Comparison of ENCODE assay signal across 8 mouse cellular contexts in genomic region chr10:22819239-22819870, GRCm38 (mm10). TPM values are rescaled to one million over a fixed set of nuclear protein-coding genes. Genes with fewer than 3 reads are reported as not detected.
A peak's percentile ranks its signal among the peaks of the same experiment; 100 is the strongest.
DNase-seq lines count a peak whose midpoint lies in the region; ATAC-seq and TF ChIP-seq lines count a peak whose summit lies in the region.

No protein-coding gene starts in this region.

- H3K9ac ChIP-seq in kidney, embryonic 16.5 days (replicated peaks; ENCODE audit: low read length): peak overlapping the region; percentile 96
- H3K9ac ChIP-seq in forebrain, postnatal 0 days: no peak overlapping the region
- no peak overlapping the region for H3K9ac ChIP-seq in limb, embryonic 15.5 days

- H3K4me2 ChIP-seq in kidney, embryonic 16.5 days (replicated peaks; ENCODE audit: low read depth, low read length): peak overlapping the region; percentile 53
- H3K4me2 ChIP-seq in forebrain, postnatal 0 days (ENCODE audit: low read depth): no peak overlapping the region
- H3K4me2 ChIP-seq in limb, embryonic 15.5 days: peak overlapping the region; percentile 22; the same call in 1 of the 2 replicates

- H3K27me3 ChIP-seq in kidney, embryonic 16.5 days (ENCODE audit: insufficient read depth, low read length): peaks cover 3% of the 10 kb centered on the region; the same call in 1 of the 2 replicates
- peaks cover 88% of the 10 kb centered on the region for H3K27me3 ChIP-seq in forebrain, postnatal 0 days (ENCODE audit: insufficient read depth, low read length)
- H3K27me3 ChIP-seq in limb, embryonic 15.5 days: peaks cover 88% of the 10 kb centered on the region
- H3K27me3 ChIP-seq in small intestine, adult 2 months (ENCODE audit: control insufficient read depth, insufficient read depth, low read length): peaks cover 37% of the 10 kb centered on the region

- H3K9me3 ChIP-seq in kidney, embryonic 16.5 days (ENCODE audit: low read length): no peaks in the 10 kb centered on the region
- no peaks in the 10 kb centered on the region for H3K9me3 ChIP-seq in forebrain, postnatal 0 days (ENCODE audit: low read length)
- H3K9me3 ChIP-seq in limb, embryonic 15.5 days: no peaks in the 10 kb centered on the region

- WGBS in kidney, embryonic 16.5 days: 2% methylated on average over 42 of the region's 42 CpGs
- WGBS in forebrain, postnatal 0 days: under 1% methylated on average over 42 of the region's 42 CpGs
- WGBS in limb, embryonic 15.5 days: 1% methylated on average over 42 of the region's 42 CpGs
- WGBS in small intestine, adult 2 months: 7% methylated on average over 42 of the region's 42 CpGs

- no peak for TF ChIP-seq POLR2A in small intestine, adult 2 months (IDR thresholded peaks at IDR 0.05; ENCODE audit: low read depth, low read length)

- TF ChIP-seq CTCF in forebrain, postnatal 0 days (IDR thresholded peaks at IDR 0.05; ENCODE audit: low read depth): no peak
- no peak for TF ChIP-seq CTCF in small intestine, adult 2 months (IDR thresholded peaks at IDR 0.05; ENCODE audit: extremely low read depth, insufficient read length, insufficient replicate concordance, low read depth, low read length)
- TF ChIP-seq CTCF in layer of hippocampus, adult 2 months (conservative IDR thresholded peaks at IDR 0.05): no peak

- H3K36me3 ChIP-seq in kidney, embryonic 16.5 days (ENCODE audit: insufficient read depth, low read length): 0 out of 2 replicates have a peak, but pooled peaks cover 4% of the 10 kb centered on the region
- H3K36me3 ChIP-seq in forebrain, postnatal 0 days (ENCODE audit: insufficient read depth): no peaks in the 10 kb centered on the region
- H3K36me3 ChIP-seq in limb, embryonic 15.5 days: no peaks in the 10 kb centered on the region
- no peaks in the 10 kb centered on the region for H3K36me3 ChIP-seq in small intestine, adult 2 months (ENCODE audit: control insufficient read depth, insufficient read depth, low read length)

- H3K4me3 ChIP-seq in kidney, embryonic 16.5 days (ENCODE audit: low read length): peak overlapping the region; percentile 73
- H3K4me3 ChIP-seq in forebrain, postnatal 0 days (ENCODE audit: low read depth, low read length): no peak overlapping the region; the same call in 1 of the 2 replicates
- H3K4me3 ChIP-seq in limb, embryonic 15.5 days: peak overlapping the region; percentile 4
- H3K4me3 ChIP-seq in small intestine, adult 2 months (ENCODE audit: low read depth, low read length): peak overlapping the region; percentile 51
- no peak overlapping the region for H3K4me3 ChIP-seq in layer of hippocampus, adult 2 months

- H3K27ac ChIP-seq in kidney, embryonic 16.5 days (ENCODE audit: low read length): peak overlapping the region; percentile 96
- no peak overlapping the region for H3K27ac ChIP-seq in forebrain, postnatal 0 days (ENCODE audit: low read depth, low read length)
- H3K27ac ChIP-seq in limb, embryonic 15.5 days: no peak overlapping the region
- peak overlapping the region; percentile 47 for H3K27ac ChIP-seq in small intestine, adult 2 months (ENCODE audit: insufficient read depth, low read depth, low read length)
- H3K27ac ChIP-seq in layer of hippocampus, adult 2 months: no peak overlapping the region

- DNase-seq in kidney, adult 11 months: no peak
- DNase-seq in forebrain, postnatal 0 days: peak; percentile 18
- no peak for DNase-seq in frontal cortex, adult 2 months (ENCODE audit: extremely low spot score in 1 of 2, low spot score in 1 of 2)
- DNase-seq in Muller cell, postnatal 12 days (ENCODE audit: inconsistent ontology term): no peak
- no peak for DNase-seq in layer of hippocampus, adult 2 months (ENCODE audit: low spot score in 2 of 2)

- peaks cover 31% of the 10 kb centered on the region for H3K4me1 ChIP-seq in kidney, embryonic 16.5 days (ENCODE audit: insufficient read depth, low read length)
- H3K4me1 ChIP-seq in forebrain, postnatal 0 days (ENCODE audit: insufficient read depth): no peaks in the 10 kb centered on the region
- H3K4me1 ChIP-seq in limb, embryonic 15.5 days: peaks cover 20% of the 10 kb centered on the region
- 0 out of 2 replicates have a peak, but pooled peaks cover 2% of the 10 kb centered on the region for H3K4me1 ChIP-seq in small intestine, adult 2 months (ENCODE audit: control insufficient read depth, insufficient read depth, insufficient read length, low read length)

- ATAC-seq in kidney, embryonic 16.5 days (ENCODE audit: low FRiP score, low TSS enrichment): peak; percentile 3; the same call in 1 of the 2 replicates
- peak; percentile 50; the same call in 1 of the 2 replicates for ATAC-seq in forebrain, postnatal 0 days
- ATAC-seq in limb, embryonic 15.5 days (ENCODE audit: insufficient number of reproducible peaks, low FRiP score, low TSS enrichment, low read depth): no peak

RNA-seq across cellular contexts. Expression of gene Tcf21, which starts 0.6 kb away (rescaled TPM):
- 357 and 367 TPM in 2 replicates for polyA plus RNA-seq in kidney, embryonic 16.5 days (2015; fragmentation: Nextera tagmentation; extraction: Ambion mirVana)
- total RNA-seq in forebrain, postnatal 0 days (2014; rRNA removed): not detected in 2 replicates
- 0.21 and 0.24 TPM in 2 replicates for polyA plus RNA-seq in forebrain, postnatal 0 days (2015; fragmentation: Nextera tagmentation; extraction: Ambion mirVana)
- 0.14 and 0.19 TPM in 2 replicates for polyA plus RNA-seq in limb, embryonic 15.5 days (2015; fragmentation: Nextera tagmentation; extraction: Ambion mirVana)
- 26.8 and 46.8 TPM in 2 replicates for polyA plus RNA-seq in small intestine, adult 2 months (2012; rRNA removed)
- polyA plus RNA-seq in frontal cortex, adult 2 months (2012; rRNA removed): not detected in 2 replicates
- total RNA-seq in layer of hippocampus, adult 2 months (2021): not detected

Comparison
In these comparisons a context has a peak if more than half of its experiments do, and no peak if none do; other contexts are left out.
1. H3K27ac ChIP-seq: peak in kidney, embryonic 16.5 days (single experiment) and small intestine, adult 2 months (single experiment); none in forebrain, postnatal 0 days (single experiment), limb, embryonic 15.5 days (single experiment) and layer of hippocampus, adult 2 months (single experiment).
2. H3K4me3 ChIP-seq: peak in kidney, embryonic 16.5 days (single experiment), limb, embryonic 15.5 days (single experiment) and small intestine, adult 2 months (single experiment); none in forebrain, postnatal 0 days (single experiment) and layer of hippocampus, adult 2 months (single experiment).
3. RNA of gene Tcf21, which starts 0.6 kb away (polyA plus RNA-seq): 357 to 367 TPM in kidney, embryonic 16.5 days and 26.8 to 46.8 TPM in small intestine, adult 2 months; 0.21 to 0.24 TPM in forebrain, postnatal 0 days, 0.14 to 0.19 TPM in limb, embryonic 15.5 days and not detected in frontal cortex, adult 2 months; every median in the first group is over 10 times any median in the second.